8 mouse cellular contexts compared by ENCODE assay signal in genomic region chr7:137471431-137472120, GRCm38 (mm10). TPM values are rescaled to one million over a fixed set of nuclear protein-coding genes. Genes with fewer than 3 reads are reported as not detected.
A peak's percentile ranks its signal among the peaks of the same experiment; 100 is the strongest.
DNase-seq lines count a peak whose midpoint lies in the region; ATAC-seq and TF ChIP-seq lines count a peak whose summit lies in the region.
"Had no signal": no experiment of that assay in that cellular context is flagged by ENCODE, and none has a peak within 500 bp of the region (broad histone marks: within the 10 kb centered on the region; RNA-seq: fewer than 3 reads in every experiment).

No protein-coding gene starts in this region.

- H3K36me3 ChIP-seq in midbrain, embryonic 11.5 days (ENCODE audit: control insufficient read depth, insufficient read depth, low read length): no peaks in the 10 kb centered on the region
- peaks cover 39% of the 10 kb centered on the region for H3K36me3 ChIP-seq in midbrain, embryonic 10.5 days
- peaks cover 28% of the 10 kb centered on the region for H3K36me3 ChIP-seq in limb, embryonic 14.5 days (ENCODE audit: control insufficient read depth, insufficient read depth, low read length)

- no peaks in the 10 kb centered on the region for H3K9me3 ChIP-seq in midbrain, embryonic 11.5 days (ENCODE audit: control insufficient read depth, low read length)
- H3K9me3 ChIP-seq in midbrain, embryonic 10.5 days (replicated peaks): no peaks in the 10 kb centered on the region
- no peaks in the 10 kb centered on the region for H3K9me3 ChIP-seq in limb, embryonic 14.5 days (ENCODE audit: control insufficient read depth, low read length)

- H3K4me2 ChIP-seq in midbrain, embryonic 11.5 days: no peak overlapping the region
- H3K4me2 ChIP-seq in limb, embryonic 14.5 days (replicated peaks; ENCODE audit: low read depth, low read length, severe bottlenecking): no peak overlapping the region

- no peak overlapping the region for H3K27ac ChIP-seq in midbrain, embryonic 11.5 days (ENCODE audit: low read depth, low read length)
- no peak overlapping the region for H3K27ac ChIP-seq in midbrain, embryonic 10.5 days (replicated peaks)
- no peak overlapping the region for H3K27ac ChIP-seq in limb, embryonic 14.5 days (replicated peaks; ENCODE audit: low read depth, low read length)
- H3K27ac ChIP-seq: macrophage had no signal

- no peak for TF ChIP-seq POLR2A in limb, embryonic 14.5 days (IDR thresholded peaks at IDR 0.05; ENCODE audit: borderline replicate concordance, extremely low read depth, insufficient read depth, insufficient read length)

- ATAC-seq in midbrain, embryonic 11.5 days (ENCODE audit: low FRiP score): peak; percentile 33; the same call in 1 of the 2 replicates
- 0 out of 2 replicates have a peak, but pooled peaks have one; percentile 8 for ATAC-seq in limb, embryonic 14.5 days (ENCODE audit: low FRiP score, low read depth)

- H3K27me3 ChIP-seq in midbrain, embryonic 11.5 days (ENCODE audit: control insufficient read depth, insufficient read depth, low read length): no peaks in the 10 kb centered on the region
- H3K27me3 ChIP-seq in midbrain, embryonic 10.5 days (ENCODE audit: low read depth, poor library complexity, severe bottlenecking): 0 out of 2 replicates have a peak, but pooled peaks cover under 1% of the 10 kb centered on the region
- H3K27me3 ChIP-seq in limb, embryonic 14.5 days (ENCODE audit: control insufficient read depth, insufficient read depth, low read length): no peaks in the 10 kb centered on the region

- H3K4me3 ChIP-seq in midbrain, embryonic 11.5 days (ENCODE audit: low read depth, low read length): no peak overlapping the region
- H3K4me3 ChIP-seq in midbrain, embryonic 10.5 days: no peak overlapping the region
- no peak overlapping the region for H3K4me3 ChIP-seq in limb, embryonic 14.5 days (replicated peaks; ENCODE audit: low read length)

- no peaks in the 10 kb centered on the region for H3K4me1 ChIP-seq in midbrain, embryonic 11.5 days (ENCODE audit: control insufficient read depth, insufficient read depth, low read length)
- no peaks in the 10 kb centered on the region for H3K4me1 ChIP-seq in midbrain, embryonic 10.5 days
- H3K4me1 ChIP-seq in limb, embryonic 14.5 days (ENCODE audit: control insufficient read depth, insufficient read depth, low read length): no peaks in the 10 kb centered on the region

- 55% methylated on average over 7 of the region's 7 CpGs for WGBS in midbrain, embryonic 11.5 days
- 71% methylated on average over 7 of the region's 7 CpGs for WGBS in midbrain, embryonic 10.5 days
- 52% methylated on average over 7 of the region's 7 CpGs for WGBS in limb, embryonic 14.5 days

- no peak overlapping the region for H3K9ac ChIP-seq in midbrain, embryonic 11.5 days (ENCODE audit: low read length)
- no peak overlapping the region for H3K9ac ChIP-seq in limb, embryonic 14.5 days (ENCODE audit: low read depth, low read length, severe bottlenecking)

- DNase-seq in midbrain, embryonic 11.5 days (ENCODE audit: low spot score, missing footprints): no peak
- no peak for DNase-seq in midbrain, embryonic 10.5 days (ENCODE audit: low spot score)
- peak; percentile 21 for DNase-seq in embryo, embryonic 11 days
- no peak for DNase-seq in limb, embryonic 14.5 days (ENCODE audit: low spot score)
- DNase-seq in yolk sac, embryonic 10.5 days (ENCODE audit: low spot score): peak; percentile 15
- DNase-seq in spleen, postnatal 4 days (ENCODE audit: low spot score in 2 of 2): no peak
- DNase-seq in lung, postnatal 4 days: no peak

RNA-seq across cellular contexts. Expression of gene Glrx3, which starts 34.2 kb away (rescaled TPM):
- polyA plus RNA-seq in midbrain, embryonic 11.5 days (2014; fragmentation: Nextera tagmentation; extraction: Ambion mirVana): 333 and 344 TPM in 2 replicates
- polyA plus RNA-seq in midbrain, embryonic 10.5 days (2016; fragmentation: Nextera tagmentation; extraction: Ambion mirVana): 297 and 304 TPM in 2 replicates
- polyA plus RNA-seq in limb, embryonic 14.5 days (2012; rRNA removed): 99.9 and 170 TPM in 2 replicates
- polyA plus RNA-seq in limb, embryonic 14.5 days (2014; fragmentation: Nextera tagmentation; extraction: Ambion mirVana): 272 and 274 TPM in 2 replicates

Comparison
In these comparisons a context has a peak if more than half of its experiments do, and no peak if none do; other contexts are left out.
1. DNase-seq: peak in embryo, embryonic 11 days (single experiment) and yolk sac, embryonic 10.5 days (single experiment); none in midbrain, embryonic 11.5 days (single experiment), midbrain, embryonic 10.5 days (single experiment), limb, embryonic 14.5 days (single experiment), spleen, postnatal 4 days (0 of 2) and lung, postnatal 4 days (0 of 2).